Mouse (Mus musculus) kidney, postnatal 4 days (tissue): Measurements from ENCODE around the gene Cidec.

ENCODE experiments used
- DNase-seq, 2 experiments: peaks; one replicate each; pipeline ENCODE4 v3.0.0; 2021; ENCODE audit warnings: mixed read lengths in 2 of 2

Cidec gene

GRCm38 (mm10) chr6:113444207-113444965 is 8.8 kb upstream of the Cidec start:
- DNase-seq: peak in 1 of 2 experiments; percentile 29

DNA sequence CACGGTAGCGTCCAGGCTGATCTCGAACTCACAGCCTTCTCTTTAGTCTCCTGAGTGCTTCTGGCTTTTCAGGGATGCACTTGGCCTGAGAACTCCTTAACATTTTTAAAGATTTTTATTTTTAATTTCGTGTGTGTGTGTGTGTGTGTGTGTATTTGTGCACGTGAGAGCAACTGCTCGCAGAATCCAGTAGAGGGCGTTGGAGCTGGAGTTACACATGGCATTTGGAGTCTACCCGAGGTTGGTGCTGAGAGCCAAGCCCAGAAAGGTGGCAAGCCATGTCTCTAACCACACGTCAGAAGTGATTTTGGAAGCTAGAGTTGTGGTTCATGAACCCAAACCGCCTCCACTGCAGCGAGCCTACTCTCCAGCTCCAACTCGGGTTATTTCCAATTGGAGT is 7.5 kb upstream of the Cidec start:
- peak in 1 of 2 experiments; percentile 29 for DNase-seq

- DNase-seq: peak; percentile 94
These were observed 7.0 kb upstream of the Cidec start, which contains the start of gene Jagn1 for GRCm38 (mm10) chr6:113442442-113443090. TSS of gene Jagn1 (plus strand) at chr6:113442569.

- DNase-seq: no peak
These were observed 6.5 kb upstream of the Cidec start for GRCm38 (mm10) chr6:113442087-113442441.

DNA sequence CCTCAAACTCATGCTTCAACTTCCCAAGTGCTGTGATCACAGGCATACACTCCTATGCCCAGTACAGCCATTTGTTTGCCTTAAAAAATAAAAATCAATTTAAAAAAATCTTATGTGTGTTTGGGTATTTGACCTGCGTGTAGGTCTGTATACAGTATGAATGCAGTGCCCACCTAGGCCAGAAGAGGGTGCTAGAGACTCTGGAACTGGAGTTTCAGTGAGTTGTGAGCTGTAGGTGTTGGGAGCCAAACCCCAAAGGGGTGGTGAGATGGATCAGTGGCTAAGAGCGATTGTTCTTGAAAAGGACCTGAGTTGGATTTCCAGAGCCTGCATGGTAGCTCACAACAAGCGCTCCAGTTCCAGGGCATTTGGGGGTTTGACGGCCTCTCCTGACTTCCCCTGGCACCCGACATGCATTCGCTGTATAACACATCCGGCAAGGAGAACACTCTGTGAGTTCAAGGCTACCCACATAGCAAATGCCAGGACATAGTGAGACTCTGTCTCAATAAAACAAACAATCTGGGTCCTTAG is 5.7 kb upstream of the Cidec start:
- peak; percentile 86 to 87 for DNase-seq

DNA sequence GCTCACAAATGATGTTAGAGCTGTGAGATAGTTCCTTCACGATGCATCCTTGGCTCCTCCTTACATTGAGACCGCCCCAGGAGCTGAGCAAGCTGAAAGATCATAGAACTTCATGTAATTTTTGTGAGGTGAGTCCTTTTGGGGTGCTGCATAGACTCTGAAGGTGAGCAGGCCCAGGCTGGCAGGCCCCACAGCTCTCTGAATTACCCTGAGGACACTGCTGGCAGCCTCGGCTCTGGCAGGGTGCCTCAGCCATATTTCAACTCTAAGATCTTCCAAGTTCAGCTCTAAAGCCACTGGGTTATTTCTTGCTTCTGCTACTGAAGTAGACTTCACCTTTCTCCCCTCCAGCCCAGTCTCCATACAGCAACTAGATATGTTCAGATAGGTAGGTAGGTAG is 5.1 kb upstream of the Cidec start:
- DNase-seq: no peak

DNA sequence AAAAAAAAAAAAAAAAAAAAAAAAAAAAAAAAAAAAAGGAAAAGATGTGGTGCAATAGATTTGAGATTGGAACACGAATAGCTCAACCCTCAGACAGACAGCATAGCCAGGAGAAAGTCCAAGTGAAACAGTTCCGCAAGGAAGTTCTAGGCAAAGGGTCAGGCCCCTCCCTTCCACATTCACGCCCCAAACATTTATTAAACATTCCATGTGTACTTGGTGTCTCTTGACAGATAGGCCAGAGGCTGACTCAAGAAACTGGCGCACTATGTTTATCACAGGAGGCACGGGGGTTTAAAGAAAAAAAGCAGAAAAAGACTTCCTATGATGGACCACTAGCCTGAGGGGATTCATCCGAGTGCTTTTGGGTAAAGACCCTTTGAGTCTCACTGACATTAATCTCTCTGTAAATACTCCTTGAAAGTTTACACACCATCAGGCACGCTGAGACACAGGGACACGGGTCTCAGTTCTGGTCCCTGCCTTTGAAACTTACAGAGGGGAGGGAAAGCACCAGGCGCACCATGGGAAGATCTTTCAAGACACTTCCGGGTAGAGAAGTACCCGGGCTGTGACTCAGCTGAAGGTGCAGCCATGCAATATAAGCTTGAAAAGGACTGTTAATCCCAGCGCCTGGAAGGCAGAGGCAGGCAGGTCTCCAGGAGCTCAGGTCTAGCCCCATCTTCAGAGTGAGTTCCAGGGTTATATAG is 3.3 kb upstream of the Cidec start:
- DNase-seq: no peak

DNA sequence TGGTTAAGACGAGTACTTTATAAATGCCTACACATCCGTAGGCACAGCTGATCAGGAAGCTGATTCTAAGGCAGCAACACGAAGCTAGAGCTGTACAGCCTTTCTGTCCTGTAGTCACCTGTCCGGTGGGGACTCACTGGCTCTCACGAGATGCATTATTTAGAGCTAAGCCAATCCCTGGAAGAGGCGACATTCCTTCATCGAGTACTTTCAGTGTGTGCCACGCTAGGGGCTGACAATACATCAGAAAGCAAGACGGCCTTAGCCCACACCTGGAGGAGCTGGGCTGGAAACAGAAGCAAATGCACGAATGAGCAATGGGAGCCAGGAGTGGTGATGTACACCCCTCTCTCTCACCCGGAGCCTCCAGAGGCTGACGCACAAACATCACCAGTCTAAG is 1.6 kb upstream of the Cidec start:
- DNase-seq: no peak

GRCm38 (mm10) chr6:113434691-113435090 is 869 bp downstream of the Cidec start:
- no peak for DNase-seq

GRCm38 (mm10) chr6:113433661-113434060 is 1.9 kb downstream of the Cidec start:
- DNase-seq: no peak

GRCm38 (mm10) chr6:113431801-113432200 is 3.8 kb downstream of the Cidec start:
- no peak for DNase-seq

DNA sequence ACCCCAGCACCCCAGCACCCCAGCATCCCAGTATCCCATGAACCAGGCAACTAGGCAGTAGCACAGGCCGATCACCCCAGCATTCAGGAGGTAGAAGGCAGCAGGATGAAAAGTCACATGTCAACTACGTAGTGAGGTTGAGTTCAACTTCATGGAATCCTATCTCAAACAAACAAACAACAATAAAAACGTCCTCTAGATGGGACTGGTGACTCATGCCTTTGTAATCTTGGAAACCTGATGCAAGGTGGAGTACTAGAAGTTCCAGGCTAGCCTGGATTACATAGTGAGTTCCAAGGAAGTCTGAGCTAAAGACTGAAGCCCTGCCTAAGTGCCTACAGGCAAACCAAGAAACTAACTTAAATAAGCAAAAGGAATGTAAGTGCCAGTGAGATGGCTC is 4.7 kb downstream of the Cidec start:
- DNase-seq: no peak

GRCm38 (mm10) chr6:113429965-113430364 is 5.6 kb downstream of the Cidec start:
- DNase-seq: no peak

DNA sequence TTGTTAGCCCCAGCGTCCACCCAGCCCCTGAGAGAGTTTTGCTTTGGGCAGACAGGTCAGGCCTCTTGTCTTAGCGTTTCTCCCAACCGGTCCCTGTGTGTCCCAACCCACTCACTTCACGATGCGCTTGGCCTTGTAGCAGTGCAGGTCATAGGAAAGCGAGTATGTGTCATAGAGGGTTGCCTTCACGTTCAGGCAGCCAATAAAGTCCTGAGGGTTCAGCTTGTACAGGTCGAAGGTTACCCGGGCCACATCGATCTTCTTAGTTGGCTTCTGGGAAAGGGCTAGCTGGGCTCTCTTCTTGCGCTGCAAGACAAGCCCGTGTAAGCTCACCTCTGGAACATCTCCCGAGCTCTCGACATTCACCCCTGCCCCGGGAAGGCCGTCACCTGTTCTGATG is 7.6 kb downstream of the Cidec start:
- DNase-seq: no peak

DNA sequence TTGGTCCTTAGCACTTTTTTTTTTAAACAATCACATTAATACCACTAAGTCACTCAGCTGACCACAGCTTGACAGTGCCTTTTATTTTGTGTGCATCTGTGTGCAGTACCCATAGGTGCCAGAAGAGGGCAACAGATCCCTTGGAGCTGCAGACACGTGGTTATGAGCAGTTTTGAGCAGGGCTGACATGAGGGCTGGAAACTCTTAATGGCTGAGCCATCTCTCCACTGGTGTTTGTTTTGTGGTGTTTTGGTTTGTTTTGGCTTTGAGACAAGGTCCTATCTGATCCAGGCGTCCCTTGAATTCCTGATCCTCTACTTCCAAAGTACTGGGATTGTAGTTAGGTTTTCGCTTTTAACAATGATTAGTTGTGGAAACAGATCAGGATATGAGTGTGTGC is 8.2 kb downstream of the Cidec start:
- peak; percentile 73 to 77 for DNase-seq

DNA sequence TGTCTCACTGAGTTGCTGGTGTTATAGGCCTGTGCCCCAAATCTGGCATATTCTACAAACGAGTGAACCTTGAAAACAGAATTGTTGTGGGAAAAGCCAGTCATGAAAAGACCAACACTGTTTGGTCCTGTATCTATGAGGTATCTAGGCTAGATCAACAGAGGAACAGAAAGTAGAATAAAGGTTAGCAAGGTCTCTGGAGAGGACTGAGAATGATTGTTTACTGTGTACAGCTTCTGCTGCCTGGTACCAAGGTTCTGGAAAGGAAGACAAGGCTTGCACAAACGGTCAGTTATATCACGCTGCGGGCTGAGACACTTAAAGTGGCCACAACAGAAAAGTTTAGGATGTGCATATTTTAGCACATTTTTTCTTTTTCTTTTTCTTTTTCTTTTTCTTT is 8.9 kb downstream of the Cidec start:
- DNase-seq: no peak

DNA sequence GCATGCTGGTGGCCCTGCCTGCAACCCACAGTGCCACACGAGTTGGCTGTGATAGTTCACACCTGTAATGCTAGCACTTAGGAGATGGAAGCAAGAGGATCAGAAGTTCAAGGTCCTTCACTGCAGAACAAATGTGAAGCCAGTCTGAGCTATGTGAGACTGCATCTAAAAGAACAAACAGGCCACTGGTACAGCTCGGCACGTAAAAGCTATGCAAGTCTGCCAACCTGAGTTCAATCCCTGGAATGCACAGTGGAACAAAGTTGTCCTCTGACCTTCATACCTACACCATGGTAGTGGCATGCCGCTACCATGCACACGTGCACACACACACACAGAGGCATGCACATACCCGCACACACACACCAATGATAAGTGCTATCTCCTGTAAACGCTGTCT is 11.4 kb downstream of the Cidec start:
- DNase-seq: peak in 1 of 2 experiments; percentile 34

DNA sequence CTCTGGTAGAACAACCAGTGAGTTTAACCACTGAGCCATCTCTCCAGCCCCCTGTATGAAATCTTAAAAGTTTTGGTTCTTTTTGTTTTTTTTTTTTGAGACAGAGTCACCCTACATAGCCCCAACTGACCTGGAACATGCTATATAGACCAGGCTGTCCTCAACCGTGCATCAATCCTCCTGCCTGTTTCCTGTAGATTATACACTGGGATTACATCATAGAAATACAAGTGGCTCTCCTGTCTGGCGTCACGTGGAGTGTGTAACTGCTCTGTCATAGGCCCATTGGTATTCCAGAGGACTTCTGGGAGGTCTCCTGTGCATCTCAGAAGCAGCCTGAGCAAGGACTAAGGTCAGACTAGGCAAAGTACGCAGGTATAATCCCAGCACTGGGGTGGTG is 12.6 kb downstream of the Cidec start:
- DNase-seq: no peak

DNA sequence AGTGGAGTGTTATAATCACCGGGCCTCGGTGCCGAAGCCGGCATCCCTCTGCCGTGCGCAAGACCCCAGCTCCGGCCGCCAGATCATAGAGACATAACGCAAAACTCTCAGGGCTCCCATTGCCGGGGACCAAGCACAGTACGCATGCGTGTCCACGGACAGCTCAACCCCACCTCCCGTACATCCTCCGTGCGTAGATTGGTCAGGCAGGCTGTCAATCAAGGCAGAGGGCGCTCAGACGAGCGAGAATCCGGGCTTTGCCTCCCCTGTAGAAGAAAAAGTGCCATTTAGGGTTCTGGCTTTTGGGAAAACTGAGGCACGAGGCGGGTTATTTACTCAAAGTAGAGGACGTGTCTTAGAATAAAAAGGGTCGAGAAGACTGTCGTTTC is 16.4 kb downstream of the Cidec start, which contains the start of gene Rpusd3:
Gene Rpusd3, minus strand, starts transcription at position 142 of the 389 bp plus-strand sequence.
- DNase-seq: peak; percentile 100

DNA sequence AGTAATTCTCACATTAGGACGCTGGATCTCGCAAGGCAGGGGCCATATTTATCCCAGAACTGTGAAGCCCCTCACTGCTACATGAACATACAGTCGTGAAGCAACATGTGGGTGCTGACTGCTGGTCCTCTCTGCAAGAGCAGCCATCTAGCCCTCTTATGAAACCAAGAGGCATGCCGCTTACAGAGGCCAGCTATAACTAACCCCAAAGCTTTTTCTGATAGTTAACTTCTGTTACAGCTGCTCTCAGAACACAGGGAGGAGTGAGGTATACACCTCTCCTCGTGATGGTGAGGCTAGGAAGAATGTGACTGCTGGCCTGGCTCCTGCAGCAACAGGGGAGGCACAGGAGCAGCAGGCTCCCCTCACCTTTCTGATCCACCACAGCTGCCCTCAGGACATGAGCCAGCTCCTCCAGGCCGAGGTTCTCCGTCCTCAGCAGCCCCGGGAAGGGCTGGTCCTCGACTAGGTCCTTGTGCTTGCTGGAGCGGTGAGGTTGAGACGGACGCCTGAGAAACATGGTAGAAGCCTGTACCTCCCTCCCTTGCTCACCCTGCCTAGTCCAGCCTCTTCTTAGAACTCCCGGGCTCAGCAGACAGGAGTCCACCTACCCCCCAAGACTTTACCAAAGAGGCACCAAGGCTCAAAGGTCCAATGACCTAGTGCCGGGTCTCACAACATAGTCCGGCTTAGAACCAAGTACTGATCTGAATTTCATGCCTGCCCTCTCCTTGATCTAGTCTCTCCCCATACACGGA is 16.9 kb downstream of the Cidec start:
- peak in 1 of 2 experiments; percentile 54 for DNase-seq

DNA sequence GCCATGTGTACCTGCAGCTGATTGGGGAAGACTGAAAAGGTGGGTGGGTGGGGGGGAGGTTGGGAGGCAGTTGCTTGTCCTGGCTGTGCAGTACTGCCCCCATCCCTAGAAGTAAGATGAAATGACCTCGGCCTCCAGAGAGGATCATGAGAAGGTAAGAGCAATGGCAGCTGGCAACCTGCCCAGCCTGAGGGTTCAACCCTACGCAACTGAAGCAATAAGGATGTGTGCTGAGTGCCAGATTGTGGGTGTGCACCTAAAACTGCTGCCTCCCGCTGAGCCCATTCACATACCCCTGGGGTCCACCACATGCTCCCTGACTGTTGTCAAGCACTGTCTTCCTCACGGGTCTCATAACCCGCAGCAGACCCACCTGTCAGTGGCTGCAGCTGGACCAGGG is 19.1 kb downstream of the Cidec start:
- no peak for DNase-seq

GRCm38 (mm10) chr6:113410001-113410400 is 25.6 kb downstream of the Cidec start:
- DNase-seq: no peak

DNA sequence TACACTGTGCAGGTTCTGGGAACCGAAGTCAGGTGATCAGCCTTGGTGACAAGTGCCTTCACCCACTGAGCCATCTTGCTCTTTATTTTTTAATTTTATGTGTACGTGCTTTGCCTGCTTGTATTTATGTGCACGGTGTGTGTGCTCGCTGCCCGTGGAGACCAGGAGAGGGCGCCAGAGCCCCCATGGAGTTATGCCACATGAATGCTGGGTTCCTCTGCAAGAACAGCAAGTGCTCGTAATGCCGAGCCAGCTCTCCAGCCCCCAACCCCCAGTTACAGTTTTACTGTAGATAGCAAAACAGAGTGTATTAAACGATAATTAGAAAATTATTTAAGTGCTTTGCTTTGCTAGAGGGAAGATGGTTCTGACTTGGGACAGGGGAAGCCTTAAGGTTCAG is 28.9 kb downstream of the Cidec start:
- DNase-seq: peak; percentile 51 to 59
